Mouse (Mus musculus) testis, adult 2 months (tissue): Measurements from ENCODE around the gene Ablim1. TPM values are rescaled to one million over a fixed set of nuclear protein-coding genes. Genes with fewer than 3 reads are reported as not detected.

Source experiments
- H3K27ac ChIP-seq: fragments of 200-500 bp; 2 replicates; pipeline ENCODE4 v1.5.1; 2012; ENCODE audit warnings: low read depth, low read length; ENCODE audit not compliant: control insufficient read depth, insufficient read depth
- H3K27me3 ChIP-seq: fragments of 200-500 bp; 2 replicates; pipeline ENCODE4 v1.6.1; 2012; ENCODE audit warnings: mild to moderate bottlenecking, low read length, moderate library complexity; ENCODE audit not compliant: control insufficient read depth, insufficient read depth
- H3K36me3 ChIP-seq: fragments of 200-500 bp; 2 replicates; pipeline ENCODE4 v1.6.1; 2012; ENCODE audit warnings: mild to moderate bottlenecking, low read length; ENCODE audit not compliant: control insufficient read depth, insufficient read depth
- H3K4me1 ChIP-seq: fragments of 200-500 bp; 2 replicates; pipeline ENCODE4 v1.6.1; 2012; ENCODE audit warnings: low read length; ENCODE audit not compliant: control insufficient read depth, insufficient read depth
- H3K4me3 ChIP-seq: fragments of 200-500 bp; 2 replicates; pipeline ENCODE4 v1.5.1; 2012; ENCODE audit warnings: low read depth, mild to moderate bottlenecking, low read length, moderate library complexity, mixed read lengths; ENCODE audit not compliant: control insufficient read depth
- CTCF ChIP-seq: fragments of 200-500 bp; IDR thresholded peaks from 2 replicates; pipeline ENCODE4 v1.5.1; 2012; ENCODE audit warnings: low read depth, mild to moderate bottlenecking, inconsistent platforms, low read length, moderate library complexity; ENCODE audit not compliant: control insufficient read depth, insufficient read depth, insufficient replicate concordance
- POLR2A ChIP-seq: fragments of 200-500 bp; IDR thresholded peaks from 2 replicates; pipeline ENCODE4 v1.6.1; 2012; ENCODE audit warnings: low read depth, mild to moderate bottlenecking, inconsistent platforms, low read length, moderate library complexity; ENCODE audit not compliant: control insufficient read depth
- polyA plus RNA-seq: library from polyadenylated mRNA; depleted of rRNA; stranded (reverse); fragments of >200 nt; gene quantifications from 2 replicates; pipeline ENCODE4 v1.2.3, GENCODE M21; 2012

The Ablim1 gene
- polyA plus RNA-seq, 1 experiment: 3.0 TPM

- TF ChIP-seq POLR2A (no peak), CTCF (no peak)
- Histone ChIP-seq H3K27ac (no peak overlapping the region), H3K4me3 (no peak overlapping the region), H3K4me1 (no peaks in the 10 kb centered on the region), H3K36me3 (no peaks in the 10 kb centered on the region), H3K27me3 (no peaks in the 10 kb centered on the region)
Measured at GRCm38 (mm10) chr19:57204101-57204500, 110.6 kb downstream of the Ablim1 start.

GRCm38 (mm10) chr19:57202554-57202953 is 112.2 kb downstream of the Ablim1 start:
- H3K27me3 ChIP-seq: no peaks in the 10 kb centered on the region
- no peak overlapping the region for H3K27ac ChIP-seq
- TF ChIP-seq POLR2A (no peak), CTCF (no peak)
- H3K36me3 ChIP-seq: no peaks in the 10 kb centered on the region
- H3K4me1 ChIP-seq: no peaks in the 10 kb centered on the region
- H3K4me3 ChIP-seq: no peak overlapping the region

- Histone ChIP-seq H3K4me1 (0 out of 2 replicates have a peak, but pooled peaks cover 2% of the 10 kb centered on the region), H3K36me3 (no peaks in the 10 kb centered on the region), H3K27ac (no peak overlapping the region), H3K27me3 (no peaks in the 10 kb centered on the region), H3K4me3 (no peak overlapping the region)
- no peak for TF ChIP-seq CTCF
- TF ChIP-seq POLR2A: no peak
Measured at GRCm38 (mm10) chr19:57201090-57201483, 113.6 kb downstream of the Ablim1 start.

DNA sequence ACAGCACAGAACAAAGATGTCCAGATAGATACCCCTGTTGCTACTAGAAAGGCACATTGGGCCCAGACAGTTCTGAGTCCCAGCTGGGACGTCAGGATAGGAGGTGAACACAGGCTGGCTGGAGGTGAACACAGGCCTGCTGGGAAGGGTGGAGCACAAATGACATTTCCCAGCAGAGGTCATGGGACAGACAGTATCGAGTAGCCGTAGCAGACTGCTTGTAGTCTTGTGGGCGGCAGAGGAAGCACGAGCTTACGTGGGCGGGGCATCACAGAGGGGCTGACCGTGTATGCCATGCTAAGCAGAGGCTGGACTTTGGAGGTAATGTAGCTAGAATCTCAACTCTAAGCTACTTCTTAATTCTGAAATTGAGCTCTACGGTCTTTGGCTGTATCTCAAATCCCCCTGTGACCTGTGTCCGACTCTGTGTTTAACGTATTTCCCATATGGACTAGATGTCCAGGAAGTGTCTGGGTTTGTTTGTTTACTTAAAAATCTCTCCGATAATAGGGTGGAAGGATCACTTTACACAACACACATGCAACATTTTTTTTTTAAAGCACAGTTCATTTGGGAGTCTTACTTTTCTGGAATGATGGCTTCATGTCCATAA is 114.1 kb downstream of the Ablim1 start:
- Histone ChIP-seq H3K27me3 (no peaks in the 10 kb centered on the region), H3K4me1 (0 out of 2 replicates have a peak, but pooled peaks cover 2% of the 10 kb centered on the region), H3K27ac (no peak overlapping the region), H3K36me3 (no peaks in the 10 kb centered on the region), H3K4me3 (no peak overlapping the region)
- no peak for TF ChIP-seq CTCF
- TF ChIP-seq POLR2A: no peak

GRCm38 (mm10) chr19:57199361-57199760 is 115.4 kb downstream of the Ablim1 start:
- 0 out of 2 replicates have a peak, but pooled peaks cover 2% of the 10 kb centered on the region for H3K4me1 ChIP-seq
- TF ChIP-seq CTCF (no peak), POLR2A (no peak)
- H3K27me3 ChIP-seq: no peaks in the 10 kb centered on the region
- no peak overlapping the region for H3K27ac ChIP-seq
- no peaks in the 10 kb centered on the region for H3K36me3 ChIP-seq
- H3K4me3 ChIP-seq: no peak overlapping the region

- no peak for TF ChIP-seq CTCF
- no peak for TF ChIP-seq POLR2A
- Histone ChIP-seq H3K27me3 (no peaks in the 10 kb centered on the region), H3K4me3 (no peak overlapping the region), H3K36me3 (no peaks in the 10 kb centered on the region), H3K4me1 (0 out of 2 replicates have a peak, but pooled peaks cover 2% of the 10 kb centered on the region), H3K27ac (no peak overlapping the region)
Measured at GRCm38 (mm10) chr19:57198531-57198930, 116.2 kb downstream of the Ablim1 start.

- H3K4me3 ChIP-seq: no peak overlapping the region
Measured at GRCm38 (mm10) chr19:57198029-57198428, 116.7 kb downstream of the Ablim1 start.

More at GRCm38 (mm10) chr19:57198029-57198428, 116.7 kb downstream of the Ablim1 start:
- Histone ChIP-seq H3K36me3 (no peaks in the 10 kb centered on the region), H3K27me3 (no peaks in the 10 kb centered on the region), H3K4me1 (0 out of 2 replicates have a peak, but pooled peaks cover 2% of the 10 kb centered on the region), H3K27ac (no peak overlapping the region)
- TF ChIP-seq POLR2A (no peak), CTCF (no peak)
